Mouse (Mus musculus): ENCODE measurements around the gene Itih2. TPM values are rescaled to one million over a fixed set of nuclear protein-coding genes. Genes with fewer than 3 reads are reported as not detected.

Gene Itih2
- polyA plus RNA-seq, 1 experiment from 2014 or later: 0.51 TPM

DNA sequence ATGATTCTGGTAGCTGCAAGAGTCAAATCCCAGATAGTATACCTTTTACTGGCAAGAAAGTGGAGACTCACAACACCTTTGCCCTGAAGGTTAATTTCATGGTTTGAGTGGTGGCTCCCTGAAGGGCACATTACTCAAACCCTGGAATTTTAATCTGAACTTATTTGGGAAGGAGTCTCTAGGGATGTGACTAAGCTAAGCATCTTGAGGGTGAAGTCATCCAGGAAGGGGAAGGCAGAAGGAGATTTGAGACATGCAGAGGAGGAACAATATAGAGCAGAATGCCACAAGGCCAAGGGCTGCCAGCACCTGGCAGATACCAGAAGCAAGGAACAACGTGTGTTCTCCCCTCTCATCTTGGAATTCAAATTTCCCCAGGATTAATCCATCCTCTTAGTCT is 12.4 kb downstream of the Itih2 start:
- H3K27me3 ChIP-seq: no peaks in the 10 kb centered on the region
- H3K36me3 ChIP-seq: no peaks in the 10 kb centered on the region
- no peaks in the 10 kb centered on the region for H3K4me1 ChIP-seq
- 52% methylated on average over 1 of the region's 1 CpGs for WGBS
- H3K4me3 ChIP-seq (replicated peaks): no peak overlapping the region
- no peak for ATAC-seq (ENCODE audit: insufficient number of reproducible peaks, low FRiP score, low TSS enrichment, low read depth)
- H3K9me3 ChIP-seq (replicated peaks): no peaks in the 10 kb centered on the region
- no peak overlapping the region for H3K9ac ChIP-seq
- no peak overlapping the region for H3K4me2 ChIP-seq (replicated peaks)
- H3K27ac ChIP-seq (replicated peaks): no peak overlapping the region

DNA sequence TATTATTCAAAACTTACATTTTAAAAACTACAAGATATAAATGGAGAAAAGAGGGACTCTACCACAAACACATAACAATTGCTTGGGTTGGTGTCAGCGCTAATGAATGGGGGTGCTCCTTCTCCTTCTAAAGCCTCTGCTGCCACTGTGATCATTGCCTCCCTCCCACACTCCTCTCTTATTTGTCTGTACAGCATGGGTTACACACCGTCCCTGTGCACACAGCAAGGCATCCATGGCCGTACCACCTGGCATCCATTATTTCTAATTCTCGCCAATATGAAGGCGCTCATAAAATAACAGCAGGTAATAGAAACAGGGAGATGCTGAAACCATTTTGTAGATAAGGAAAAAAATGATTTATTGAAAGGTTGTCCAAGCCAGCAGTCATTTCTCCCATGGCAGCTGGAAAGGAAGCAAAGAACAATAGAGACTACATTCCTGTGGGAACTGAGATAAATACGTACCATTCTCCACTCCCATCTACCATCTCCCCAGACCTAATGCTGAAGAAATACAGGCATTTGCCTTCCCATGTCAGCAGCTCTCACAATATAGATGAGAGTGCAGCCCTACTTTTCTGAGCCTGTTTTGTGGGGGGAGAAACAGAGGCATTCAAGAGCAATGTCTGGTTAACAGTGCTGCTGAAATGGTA is 22.5 kb downstream of the Itih2 start:
- Histone ChIP-seq H3K27ac (replicated peaks) (no peak overlapping the region), H3K36me3 (no peaks in the 10 kb centered on the region), H3K4me1 (no peaks in the 10 kb centered on the region), H3K4me2 (replicated peaks) (no peak overlapping the region), H3K27me3 (no peaks in the 10 kb centered on the region), H3K4me3 (replicated peaks) (no peak overlapping the region), H3K9me3 (replicated peaks) (no peaks in the 10 kb centered on the region), H3K9ac (no peak overlapping the region)
- no peak for ATAC-seq (ENCODE audit: insufficient number of reproducible peaks, low FRiP score, low TSS enrichment, low read depth)
- 68% methylated on average over 6 of the region's 6 CpGs for WGBS

DNA sequence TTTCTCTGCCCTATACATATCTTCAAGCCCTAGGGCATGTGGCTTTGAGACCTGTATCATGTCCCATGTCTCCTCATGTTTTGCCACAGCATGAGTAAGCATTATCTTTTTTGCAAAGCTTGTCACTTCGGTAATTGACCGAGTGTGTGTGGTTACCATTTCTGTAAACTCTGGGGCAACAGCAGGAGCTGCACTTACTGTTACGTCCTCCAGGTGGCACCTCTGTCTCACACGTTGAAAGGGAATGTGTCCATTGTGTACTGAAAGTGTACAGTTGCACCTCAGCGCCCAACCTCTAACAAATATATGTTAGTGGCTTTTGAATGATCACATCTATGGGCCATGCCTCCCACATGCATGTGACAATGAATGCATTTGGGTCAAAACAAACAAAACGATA is 30.0 kb downstream of the Itih2 start:
- no peak for ATAC-seq (ENCODE audit: insufficient number of reproducible peaks, low FRiP score, low TSS enrichment, low read depth)
- Histone ChIP-seq H3K27ac (replicated peaks) (no peak overlapping the region), H3K27me3 (no peaks in the 10 kb centered on the region; the same call in 1 of the 2 replicates), H3K4me1 (no peaks in the 10 kb centered on the region), H3K4me2 (replicated peaks) (no peak overlapping the region), H3K9ac (no peak overlapping the region), H3K36me3 (no peaks in the 10 kb centered on the region), H3K4me3 (replicated peaks) (no peak overlapping the region), H3K9me3 (replicated peaks) (no peaks in the 10 kb centered on the region)
- 40% methylated on average over 6 of the region's 6 CpGs for WGBS

DNA sequence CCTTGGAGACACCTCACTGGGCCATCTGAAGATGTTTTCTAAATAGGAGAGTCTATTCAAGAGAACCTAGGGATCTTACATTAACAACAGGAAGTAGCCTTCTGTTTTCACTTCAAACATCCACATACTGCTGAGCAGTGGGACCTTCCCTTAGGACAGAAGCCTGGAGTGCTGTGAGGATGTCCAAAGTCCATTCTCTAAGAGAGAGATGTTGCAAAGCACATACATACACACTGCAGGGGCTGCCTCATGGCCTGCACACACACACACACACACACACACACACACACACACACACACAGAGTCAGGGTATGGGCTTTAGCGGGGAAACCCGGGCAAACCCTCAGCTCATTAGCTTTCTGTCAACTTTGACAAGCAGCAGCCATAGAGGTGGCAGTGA is 30.7 kb downstream of the Itih2 start:
- Histone ChIP-seq H3K36me3 (no peaks in the 10 kb centered on the region), H3K27me3 (no peaks in the 10 kb centered on the region; the same call in 1 of the 2 replicates), H3K4me2 (replicated peaks) (no peak overlapping the region), H3K9me3 (replicated peaks) (no peaks in the 10 kb centered on the region), H3K4me3 (replicated peaks) (no peak overlapping the region), H3K27ac (replicated peaks) (no peak overlapping the region), H3K4me1 (no peaks in the 10 kb centered on the region), H3K9ac (no peak overlapping the region)
- 69% methylated on average over 2 of the region's 2 CpGs for WGBS
- no peak for ATAC-seq (ENCODE audit: insufficient number of reproducible peaks, low FRiP score, low TSS enrichment, low read depth)

DNA sequence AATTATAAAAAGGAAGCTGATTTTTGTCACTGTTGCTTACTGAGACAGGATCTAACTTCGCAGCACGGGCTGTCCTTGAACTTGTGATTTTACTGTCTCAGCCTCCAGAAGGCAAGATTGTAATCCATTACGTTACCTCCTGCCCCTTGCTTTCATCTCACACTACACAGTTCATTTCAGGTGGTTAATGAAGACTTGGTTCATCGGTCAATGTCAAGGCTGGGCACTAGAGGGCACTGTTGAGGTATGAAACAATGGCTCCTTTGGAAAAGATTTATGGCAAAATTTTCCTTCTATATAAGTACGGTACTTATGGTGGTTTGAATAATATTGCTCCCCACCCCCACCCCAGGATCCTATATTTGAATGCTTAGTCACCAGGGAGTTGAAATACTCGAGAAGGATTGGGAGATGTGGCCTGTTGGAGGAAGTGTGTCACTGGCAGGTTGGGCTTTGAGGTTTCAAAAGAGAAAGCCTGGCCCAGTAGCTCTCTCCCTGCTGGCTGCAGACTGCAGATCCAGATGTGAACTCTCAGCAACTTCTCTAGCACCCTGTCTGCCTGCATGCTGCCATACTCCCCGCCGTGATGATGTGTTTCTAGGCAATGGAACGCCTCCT is 32.5 kb downstream of the Itih2 start:
- Histone ChIP-seq H3K4me1 (no peaks in the 10 kb centered on the region), H3K9ac (no peak overlapping the region), H3K9me3 (replicated peaks) (no peaks in the 10 kb centered on the region), H3K27ac (replicated peaks) (no peak overlapping the region), H3K36me3 (no peaks in the 10 kb centered on the region), H3K4me3 (replicated peaks) (no peak overlapping the region), H3K4me2 (replicated peaks) (no peak overlapping the region), H3K27me3 (no peaks in the 10 kb centered on the region; the same call in 1 of the 2 replicates)
- 32% methylated on average over 9 of the region's 9 CpGs for WGBS
- ATAC-seq (ENCODE audit: insufficient number of reproducible peaks, low FRiP score, low TSS enrichment, low read depth): no peak

DNA sequence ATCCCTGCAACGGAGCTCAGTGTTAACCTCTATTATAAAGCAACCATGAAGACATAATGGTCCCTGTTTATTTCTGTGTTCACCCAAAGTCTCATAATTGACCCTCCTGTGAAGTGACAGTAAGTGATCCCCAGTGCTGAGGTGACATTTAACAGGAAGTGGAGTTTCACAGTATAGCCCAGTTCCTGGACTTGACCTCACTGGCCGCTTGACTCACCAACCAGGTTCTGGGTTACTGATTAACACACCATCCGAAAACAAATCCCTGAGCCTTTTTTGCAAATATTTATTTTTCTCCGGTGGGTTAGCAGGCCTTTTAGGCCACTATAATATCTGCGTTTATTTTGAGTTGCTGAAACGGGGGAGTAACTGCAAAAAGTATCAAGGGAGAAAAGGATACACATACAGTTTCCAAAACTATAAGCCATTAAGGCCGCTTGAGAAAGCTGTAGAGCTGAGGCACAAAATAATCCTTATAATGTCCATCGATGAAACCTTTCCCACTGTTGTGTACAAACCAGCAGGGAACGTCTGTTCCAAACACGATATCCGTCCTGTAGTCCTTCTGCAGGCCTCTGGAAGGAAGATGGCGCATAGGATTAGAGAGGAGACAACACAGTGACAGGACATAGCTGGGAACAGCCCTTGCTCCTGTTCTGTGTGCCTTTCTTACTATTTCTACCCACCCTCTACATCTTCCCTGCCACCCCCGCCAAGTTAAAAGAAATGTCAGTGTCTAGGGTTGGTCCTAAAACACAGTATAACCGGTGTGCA is 36.7 kb downstream of the Itih2 start:
- no peak overlapping the region for H3K27ac ChIP-seq (replicated peaks)
- H3K4me1 ChIP-seq: no peaks in the 10 kb centered on the region
- WGBS: 90% methylated on average over 14 of the region's 14 CpGs
- no peak overlapping the region for H3K9ac ChIP-seq
- ATAC-seq (ENCODE audit: insufficient number of reproducible peaks, low FRiP score, low TSS enrichment, low read depth): no peak
- H3K4me2 ChIP-seq (replicated peaks): no peak overlapping the region
- H3K27me3 ChIP-seq: no peaks in the 10 kb centered on the region
- H3K4me3 ChIP-seq (replicated peaks): no peak overlapping the region
- H3K9me3 ChIP-seq (replicated peaks): no peaks in the 10 kb centered on the region
- peaks cover 33% of the 10 kb centered on the region for H3K36me3 ChIP-seq

DNA sequence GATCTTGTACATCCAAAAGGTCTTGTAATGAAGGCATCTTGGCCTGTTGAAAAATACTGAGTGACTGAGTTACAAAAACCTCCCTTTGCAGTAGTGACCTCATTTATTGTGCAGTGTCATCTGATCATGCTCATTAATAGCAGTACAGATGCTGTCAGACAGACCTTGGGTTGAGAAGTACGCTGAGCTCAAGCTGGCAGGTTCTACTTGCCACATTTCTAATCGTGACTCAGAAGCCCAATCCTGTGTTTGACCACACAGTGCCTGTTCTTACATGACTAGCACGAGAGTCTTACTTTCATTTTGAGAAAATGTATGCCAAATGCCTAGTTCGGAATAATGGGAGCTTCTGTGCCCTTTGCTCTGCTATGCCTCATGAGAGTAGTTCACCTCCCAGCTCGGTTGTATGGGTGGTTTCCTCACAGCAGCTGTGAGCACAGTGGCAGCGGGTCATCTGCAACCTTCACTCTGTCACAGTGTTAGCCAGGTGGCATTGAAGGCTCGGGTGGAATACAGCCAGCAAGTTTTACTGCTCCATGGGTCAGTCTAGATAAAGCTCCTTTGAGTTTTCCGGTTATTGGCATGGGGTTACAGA is 43.8 kb downstream of the Itih2 start:
- no peaks in the 10 kb centered on the region for H3K9me3 ChIP-seq (replicated peaks)
- H3K4me1 ChIP-seq: no peaks in the 10 kb centered on the region
- no peak overlapping the region for H3K9ac ChIP-seq
- no peak overlapping the region for H3K4me2 ChIP-seq (replicated peaks)
- 82% methylated on average over 8 of the region's 8 CpGs for WGBS
- H3K27me3 ChIP-seq: no peaks in the 10 kb centered on the region
- no peak overlapping the region for H3K4me3 ChIP-seq (replicated peaks)
- ATAC-seq (ENCODE audit: insufficient number of reproducible peaks, low FRiP score, low TSS enrichment, low read depth): no peak
- no peak overlapping the region for H3K27ac ChIP-seq (replicated peaks)
- H3K36me3 ChIP-seq: peaks cover 48% of the 10 kb centered on the region

DNA sequence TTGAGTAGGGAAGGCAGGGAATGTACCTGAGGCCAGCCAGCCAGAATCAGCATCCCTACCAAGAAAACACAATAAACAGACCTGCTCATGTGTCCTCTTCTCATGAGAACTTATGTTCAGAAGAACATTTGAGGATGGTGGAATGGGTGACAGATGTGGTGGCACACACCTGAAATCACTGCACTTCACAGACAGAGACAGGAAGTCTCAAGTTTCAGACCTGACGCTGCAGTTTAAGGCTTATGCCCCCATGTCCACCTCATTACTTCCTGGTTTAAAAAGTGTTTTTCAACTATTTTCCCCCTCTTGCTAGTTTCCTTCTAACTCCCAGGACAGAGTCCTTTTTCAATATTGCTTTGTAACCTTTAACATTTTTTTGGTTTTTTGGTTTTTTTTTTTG is 48.5 kb downstream of the Itih2 start:
- peaks cover 16% of the 10 kb centered on the region; the same call in 1 of the 2 replicates for H3K36me3 ChIP-seq
- no peak for ATAC-seq (ENCODE audit: insufficient number of reproducible peaks, low FRiP score, low TSS enrichment, low read depth)
- no peak overlapping the region for H3K4me3 ChIP-seq (replicated peaks)
- peaks cover 23% of the 10 kb centered on the region for H3K4me1 ChIP-seq
- 43% methylated on average over 1 of the region's 1 CpGs for WGBS
- no peaks in the 10 kb centered on the region for H3K27me3 ChIP-seq
- no peak overlapping the region for H3K27ac ChIP-seq (replicated peaks)
- H3K9me3 ChIP-seq (replicated peaks): no peaks in the 10 kb centered on the region
- no peak overlapping the region for H3K9ac ChIP-seq
- no peak overlapping the region for H3K4me2 ChIP-seq (replicated peaks)

DNA sequence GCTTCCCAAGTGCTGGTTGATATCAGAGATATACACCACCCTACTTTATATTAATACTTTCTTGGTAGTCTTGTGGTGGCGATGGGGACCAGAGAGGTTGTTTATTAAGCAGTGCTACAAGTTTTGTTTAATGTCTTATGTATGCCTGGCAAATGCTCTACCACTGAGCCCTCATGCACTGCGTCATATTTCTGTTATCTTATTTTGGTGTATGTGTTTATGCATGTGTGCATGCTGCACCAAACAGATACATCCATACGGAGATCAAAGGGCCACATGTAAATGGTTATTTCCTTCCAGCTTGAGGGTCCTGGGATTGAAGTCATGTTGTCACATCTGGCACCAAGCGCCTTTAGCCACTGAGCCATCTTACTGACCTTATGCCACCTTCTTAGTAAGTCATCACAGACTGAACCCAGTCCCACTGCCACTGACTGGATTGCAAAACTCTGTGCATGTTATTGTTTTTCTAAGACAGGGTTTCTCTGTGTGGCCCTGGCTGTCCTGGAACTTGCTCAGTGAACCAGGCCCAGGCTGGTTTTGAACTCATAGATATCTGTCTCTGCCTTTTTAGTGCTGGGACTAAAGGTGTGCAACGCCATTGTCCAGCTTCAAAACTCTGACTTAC is 49.6 kb downstream of the Itih2 start:
- Histone ChIP-seq H3K4me3 (replicated peaks) (peak overlapping the region; percentile 80), H3K9me3 (replicated peaks) (no peaks in the 10 kb centered on the region), H3K9ac (no peak overlapping the region), H3K4me1 (peaks cover 26% of the 10 kb centered on the region), H3K36me3 (peaks cover 6% of the 10 kb centered on the region; the same call in 1 of the 2 replicates), H3K27ac (replicated peaks) (no peak overlapping the region), H3K27me3 (no peaks in the 10 kb centered on the region), H3K4me2 (replicated peaks) (peak overlapping the region; percentile 67)
- ATAC-seq (ENCODE audit: insufficient number of reproducible peaks, low FRiP score, low TSS enrichment, low read depth): no peak
- 81% methylated on average over 5 of the region's 5 CpGs for WGBS

DNA sequence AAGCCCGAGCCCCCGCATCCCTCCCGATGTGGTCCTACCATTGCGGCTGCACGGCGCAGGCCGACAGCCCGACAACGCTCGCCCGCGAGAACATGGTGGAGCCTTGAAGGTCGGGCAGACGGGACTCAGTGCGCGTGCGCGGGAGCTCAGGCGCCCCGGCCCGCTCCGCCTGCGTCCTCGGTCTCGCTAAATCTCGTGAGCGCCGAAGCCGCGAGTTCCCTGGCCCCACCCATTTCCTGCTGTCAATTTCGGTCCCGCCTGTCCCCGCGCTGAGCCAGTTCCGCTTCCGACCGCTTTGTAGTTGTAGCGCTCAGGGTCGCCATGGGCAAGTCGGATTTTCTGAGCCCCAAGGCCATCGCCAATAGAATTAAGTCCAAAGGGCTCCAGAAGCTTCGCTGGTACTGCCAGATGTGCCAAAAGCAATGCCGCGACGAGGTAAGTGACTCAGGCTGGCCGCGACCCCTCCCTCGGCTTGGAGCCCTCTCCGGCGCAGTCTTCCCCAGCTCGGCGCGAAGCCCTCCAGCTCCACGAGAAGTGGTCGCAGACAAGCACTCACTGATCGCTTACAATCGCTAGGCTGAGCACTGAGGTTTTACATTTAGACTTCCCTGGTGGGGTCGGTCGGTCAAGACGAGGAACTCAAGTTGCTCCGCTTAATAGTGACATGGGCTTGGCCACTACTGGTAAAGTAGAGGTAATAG is 50.7 kb downstream of the Itih2 start, which contains the start of the genes Atp5c1 and Kin:
TSS of gene Atp5c1 (minus strand) at position 201 of the 701 bp plus-strand sequence.
TSS of gene Kin (plus strand) at position 284 of the 701 bp plus-strand sequence.
- Histone ChIP-seq H3K9ac (peak within 1 kb of the TSS; percentile 94), H3K4me3 (replicated peaks) (peak within 1 kb of the TSS; percentile 80), H3K4me2 (replicated peaks) (peak within 1 kb of the TSS; percentile 67), H3K9me3 (replicated peaks) (no peaks in the 10 kb centered on the region), H3K36me3 (no peaks in the 10 kb centered on the region; the same call in 1 of the 2 replicates), H3K4me1 (peaks cover 26% of the 10 kb centered on the region), H3K27me3 (no peaks in the 10 kb centered on the region), H3K27ac (replicated peaks) (peak within 1 kb of the TSS; percentile 88)
- ATAC-seq (ENCODE audit: insufficient number of reproducible peaks, low FRiP score, low TSS enrichment, low read depth): peak; percentile 93
- WGBS: under 1% methylated on average over 61 of the region's 61 CpGs
